Mouse (Mus musculus) kidney, adult 9 months (tissue): ENCODE data around the gene Cdyl2.

Experiments used
- DNase-seq: peaks from one replicate; pipeline ENCODE4 v3.0.0; 2022

Cdyl2 gene

DNA sequence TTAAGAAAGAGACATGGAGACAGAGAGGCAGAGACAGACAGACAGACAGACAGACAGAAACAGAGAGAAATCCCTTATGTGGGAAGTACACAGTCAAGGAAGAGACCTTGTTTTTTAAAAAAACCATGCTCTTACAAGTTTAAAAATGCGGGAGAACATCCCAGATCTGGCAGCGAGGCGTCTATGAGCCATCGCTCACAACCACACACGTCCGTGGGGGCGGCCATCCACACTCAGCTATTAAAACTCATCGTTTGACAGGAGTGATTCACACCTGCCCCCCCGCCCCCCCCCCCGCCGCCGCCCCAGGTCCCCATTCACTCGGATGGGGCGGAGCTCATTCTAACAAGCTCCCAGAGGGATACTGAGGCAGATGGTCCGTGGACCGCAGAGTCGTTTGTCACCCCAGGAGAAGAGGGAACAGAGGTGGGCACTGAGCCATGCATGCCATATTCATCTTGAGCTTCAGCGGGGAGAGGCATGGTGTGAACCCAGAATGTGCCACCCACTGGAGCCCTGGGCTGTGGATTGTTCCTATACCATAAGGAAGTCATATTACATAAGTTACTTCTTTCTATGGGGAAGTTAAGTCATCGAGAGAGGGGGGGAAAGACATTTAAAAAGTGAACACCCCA is 113.0 kb downstream of the Cdyl2 start:
- DNase-seq: no peak

DNA sequence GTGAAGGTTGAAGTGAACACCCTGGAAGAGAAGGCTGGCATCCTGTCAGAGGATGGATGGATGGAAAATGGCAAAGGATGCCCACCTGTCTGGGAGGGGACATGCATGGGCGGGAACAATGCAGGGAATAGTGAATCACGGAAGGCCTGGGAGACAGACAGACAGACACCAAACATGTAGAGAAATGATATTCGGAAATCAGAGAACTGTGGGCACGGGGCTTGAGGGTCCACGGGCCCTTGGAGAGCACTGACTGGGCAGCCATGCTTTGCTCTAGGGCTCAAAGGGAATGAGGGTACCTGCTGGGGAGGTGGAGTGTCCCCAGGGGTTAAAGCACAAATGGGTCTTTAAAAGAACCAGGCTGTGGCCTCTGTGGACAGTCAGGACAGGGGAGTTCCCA is 113.6 kb downstream of the Cdyl2 start:
- no peak for DNase-seq

- DNase-seq: no peak
Observed at GRCm38 (mm10) chr8:116618797-116619196, 114.0 kb downstream of the Cdyl2 start.

GRCm38 (mm10) chr8:116617891-116618290 is 114.9 kb downstream of the Cdyl2 start:
- DNase-seq: no peak

- DNase-seq: no peak
Observed at GRCm38 (mm10) chr8:116616369-116616768, 116.4 kb downstream of the Cdyl2 start.

- DNase-seq: no peak
Observed at GRCm38 (mm10) chr8:116614901-116615300, 117.9 kb downstream of the Cdyl2 start.

DNA sequence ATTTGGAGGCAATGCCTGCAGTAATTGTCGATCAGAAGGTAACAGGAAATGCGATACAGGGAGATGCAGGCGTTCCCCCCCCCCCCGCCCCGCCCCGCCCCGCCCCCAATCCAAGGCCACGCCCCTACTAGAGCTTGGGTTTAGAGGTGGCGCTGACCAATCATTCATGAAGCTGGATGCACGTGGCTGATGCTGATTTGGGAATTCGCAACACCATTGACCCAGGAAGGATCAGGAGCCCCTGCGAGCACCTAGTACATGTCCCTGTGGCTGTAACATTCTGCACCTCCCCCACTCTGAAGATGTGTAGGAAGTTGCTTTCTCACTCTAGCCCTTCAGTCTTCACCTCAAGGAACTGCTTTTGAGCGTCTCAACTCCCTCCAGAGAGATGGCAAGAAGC is 126.6 kb downstream of the Cdyl2 start:
- no peak for DNase-seq

DNA sequence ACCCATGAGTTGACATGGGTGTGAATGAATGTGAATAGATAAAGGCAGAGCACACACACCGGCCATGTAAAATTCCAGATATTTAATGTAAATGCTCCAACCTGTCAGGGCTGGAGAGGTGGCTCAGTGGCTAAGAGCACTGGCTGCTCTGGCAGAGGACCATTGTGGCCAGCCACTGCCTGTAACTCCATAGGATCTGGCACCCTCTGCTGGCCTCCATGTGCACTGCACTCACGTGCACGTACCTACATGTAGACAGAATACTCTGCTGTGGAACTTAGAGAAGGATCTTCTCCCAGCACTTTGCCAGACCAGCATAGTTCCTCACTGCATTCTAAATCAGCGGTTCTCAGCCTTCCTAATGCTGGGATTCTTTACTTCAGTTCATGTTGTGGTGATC is 130.0 kb downstream of the Cdyl2 start:
- DNase-seq: peak; percentile 6

GRCm38 (mm10) chr8:116599728-116600127 is 133.1 kb downstream of the Cdyl2 start:
- no peak for DNase-seq

DNA sequence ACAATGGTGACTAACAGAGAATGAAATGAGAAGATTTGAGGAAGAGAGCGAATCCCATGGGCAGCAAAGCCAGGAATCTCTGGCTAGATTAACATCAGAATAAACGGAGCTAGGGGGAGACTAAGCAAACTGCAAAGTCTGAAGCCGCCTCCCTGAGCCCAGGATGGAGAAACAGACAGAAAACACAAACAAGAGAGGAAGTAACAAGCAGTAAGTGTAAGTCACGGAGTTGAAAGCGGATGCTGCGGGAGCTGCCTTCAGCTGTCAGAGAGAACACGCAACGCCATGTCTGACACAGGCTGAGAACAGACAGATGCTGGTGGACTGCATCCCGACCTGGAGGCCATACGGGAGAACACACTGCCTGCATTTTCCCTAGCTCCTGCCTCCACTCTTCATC is 141.6 kb downstream of the Cdyl2 start:
- DNase-seq: no peak

- DNase-seq: no peak
Observed at GRCm38 (mm10) chr8:116590546-116590945, 142.2 kb downstream of the Cdyl2 start.

- DNase-seq: no peak
Observed at GRCm38 (mm10) chr8:116590106-116590505, 142.7 kb downstream of the Cdyl2 start.

DNA sequence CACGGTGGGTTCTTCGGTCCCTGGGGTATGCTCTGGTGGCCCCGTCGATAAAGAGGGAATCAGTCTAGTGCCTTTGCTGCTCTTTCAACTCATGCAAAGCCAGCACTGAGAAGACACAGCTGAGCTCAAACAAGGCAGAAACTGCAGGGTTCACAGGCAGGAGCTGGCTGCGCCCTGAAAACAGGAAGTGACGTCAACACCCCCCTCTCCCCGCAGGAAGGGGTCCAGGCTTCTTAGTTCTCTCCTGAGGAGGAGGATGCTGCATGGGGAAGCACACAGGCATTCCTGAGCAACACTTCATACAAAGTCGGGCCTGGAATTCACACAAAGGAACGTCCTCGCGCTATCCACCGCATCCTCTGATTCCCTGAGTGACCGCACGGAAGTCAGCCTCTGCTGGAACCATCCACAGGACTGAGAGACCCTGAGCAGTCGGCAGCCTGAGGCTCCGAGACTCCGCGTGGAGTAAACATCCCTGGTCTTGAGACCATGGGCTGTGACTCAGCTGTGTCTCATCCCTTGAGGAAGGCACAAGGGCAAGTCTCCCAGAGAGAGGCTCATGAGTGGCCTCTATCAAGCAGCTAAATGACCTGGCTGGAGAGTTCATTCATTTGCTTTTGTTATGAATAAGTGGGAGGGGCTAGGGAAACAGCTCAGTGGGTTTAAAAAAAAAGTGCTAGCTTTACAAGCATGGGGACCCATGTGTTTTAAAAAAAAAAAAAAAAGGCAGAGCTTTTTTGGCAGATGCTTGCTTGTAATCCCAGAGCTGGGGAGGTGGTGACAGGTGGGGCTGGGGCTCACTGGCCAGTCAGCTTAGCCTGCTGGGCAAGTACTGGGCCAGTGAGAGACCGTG is 144.9 kb downstream of the Cdyl2 start:
- no peak for DNase-seq

GRCm38 (mm10) chr8:116581318-116582019 is 151.3 kb downstream of the Cdyl2 start:
- DNase-seq: peak; percentile 69

GRCm38 (mm10) chr8:116576732-116577131 is 156.1 kb downstream of the Cdyl2 start:
- no peak for DNase-seq

GRCm38 (mm10) chr8:116573085-116573484 is 159.7 kb downstream of the Cdyl2 start:
- no peak for DNase-seq

DNA sequence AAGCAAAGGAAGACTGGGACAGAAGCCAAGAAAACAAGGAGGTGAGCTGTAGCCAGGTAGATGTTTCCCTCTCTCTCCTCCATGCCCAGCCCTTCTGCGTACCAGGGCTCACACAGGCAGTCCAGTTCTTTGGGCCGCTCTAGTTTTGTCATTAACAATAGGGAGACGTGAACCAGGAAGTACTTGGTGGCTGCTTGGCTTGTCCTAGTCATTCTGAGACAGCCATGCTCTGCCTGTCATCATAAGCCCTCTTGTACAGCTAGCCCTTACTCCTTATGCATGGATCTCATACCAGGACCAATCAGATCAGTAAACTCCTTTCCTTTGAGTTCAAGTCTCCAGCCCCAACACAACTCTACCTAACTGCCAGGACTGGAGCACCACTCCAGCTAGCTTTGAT is 180.0 kb downstream of the Cdyl2 start:
- DNase-seq: no peak

- DNase-seq: no peak
Observed at GRCm38 (mm10) chr8:116552255-116552654, 180.5 kb downstream of the Cdyl2 start.

- DNase-seq: no peak
Observed at GRCm38 (mm10) chr8:116543366-116543765, 189.4 kb downstream of the Cdyl2 start.

DNA sequence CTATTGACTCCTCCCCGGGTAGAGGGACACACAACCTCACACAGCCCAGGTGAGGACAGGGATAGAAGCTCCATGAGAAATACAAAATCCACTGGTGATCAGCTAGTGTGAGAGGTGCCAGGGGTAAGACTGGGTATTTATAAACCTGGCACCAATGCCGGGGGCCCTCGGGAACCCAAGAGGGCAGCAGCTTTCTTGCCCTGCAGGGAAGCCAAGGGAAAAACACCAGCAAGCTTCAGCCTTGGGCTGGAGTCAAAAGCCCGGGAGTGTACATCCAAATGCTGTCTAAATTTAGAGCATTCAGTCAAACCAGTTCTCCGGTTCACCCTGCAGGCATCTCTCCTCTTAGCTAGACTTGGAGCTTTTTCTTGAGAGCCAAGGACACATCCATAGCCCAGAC is 189.9 kb downstream of the Cdyl2 start:
- DNase-seq: no peak

- DNase-seq: no peak
Observed at GRCm38 (mm10) chr8:116540136-116540535, 192.7 kb downstream of the Cdyl2 start.

DNA sequence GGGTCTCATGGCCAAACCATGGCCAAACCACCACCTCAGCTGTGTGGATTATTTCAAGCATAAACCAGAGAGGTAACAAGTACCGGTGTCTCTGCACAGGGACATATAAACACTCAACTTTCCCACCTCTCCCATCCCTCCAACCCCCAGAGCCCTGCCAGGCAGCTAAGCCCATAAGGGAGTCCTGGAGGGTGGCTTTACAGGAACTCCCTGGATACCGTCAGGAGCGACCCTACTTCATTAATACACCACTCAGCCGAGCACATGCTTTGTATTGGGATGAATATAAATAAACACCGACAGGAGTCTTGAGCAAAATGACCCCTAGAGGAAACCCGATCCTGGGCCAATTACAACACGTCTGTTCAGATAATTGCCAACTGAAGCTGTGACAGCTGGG is 194.0 kb downstream of the Cdyl2 start:
- DNase-seq: no peak

DNA sequence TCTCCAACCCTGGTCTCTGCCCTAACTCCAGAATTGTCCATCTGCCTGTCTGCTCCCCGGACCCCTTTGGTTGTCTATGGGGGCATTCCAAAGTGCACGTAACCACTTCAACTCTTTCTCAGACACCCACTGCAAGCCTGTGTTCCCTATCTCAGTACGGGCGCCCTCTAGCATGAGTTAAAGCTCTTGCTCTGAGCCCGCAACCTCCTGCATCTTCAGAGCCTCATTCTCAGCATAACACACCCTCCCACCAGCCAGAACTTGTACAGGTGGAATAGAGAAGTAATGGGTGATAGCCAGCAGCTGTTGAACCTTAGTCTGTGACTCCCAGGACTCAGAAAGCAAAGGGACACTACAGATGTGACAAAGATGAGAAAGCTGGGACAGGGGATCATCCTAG is 196.0 kb downstream of the Cdyl2 start:
- no peak for DNase-seq

DNA sequence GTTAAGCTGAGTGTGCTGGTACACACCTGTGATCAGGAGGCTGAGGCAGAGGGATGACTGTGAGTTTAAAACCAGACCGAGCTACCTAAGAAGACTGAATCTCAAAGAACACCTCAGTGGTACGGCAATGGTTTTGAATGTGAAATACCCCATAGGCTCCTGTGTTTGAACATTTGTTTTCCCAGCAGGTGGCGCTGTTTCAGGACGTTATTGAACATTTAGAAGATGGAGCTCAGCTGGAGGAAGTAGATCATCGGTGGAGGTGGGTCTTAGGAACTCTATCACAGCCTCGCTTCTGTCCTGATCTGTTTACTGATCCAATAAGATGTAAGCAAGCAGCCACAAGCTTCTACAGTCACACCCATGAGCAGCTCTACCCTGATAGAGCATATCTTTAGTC is 199.7 kb downstream of the Cdyl2 start:
- DNase-seq: no peak
